Mouse (Mus musculus) 3134 (cell line): ENCODE data around the gene Sva.

ENCODE experiments used
- DNase-seq: peaks from one replicate; pipeline ENCODE4 v3.0.0-alpha.2; 2011; ENCODE audit warnings: low spot score; ENCODE audit not compliant: insufficient read length; ENCODE audit errors: extremely low read depth

Gene Sva

GRCm38 (mm10) chr6:42038094-42038493, at the start of gene Sva:
TSS of gene Sva (plus strand) at chr6:42038394.
- no peak for DNase-seq
